8 mouse cellular contexts compared by ENCODE assay signal in genomic region chr19:57211444-57212111, GRCm38 (mm10).
DNase-seq lines count a peak whose midpoint lies in the region; ATAC-seq lines count a peak whose summit lies in the region.

No protein-coding gene starts in this region.

- WGBS in hindbrain, embryonic 10.5 days: 80% methylated on average over 15 of the region's 15 CpGs
- WGBS in hindbrain, embryonic 12.5 days: 80% methylated on average over 15 of the region's 15 CpGs

- intact Hi-C loops in heart, postnatal 10 days (cut with DNase I): no loop called here

- no peak overlapping the region for H3K4me3 ChIP-seq in hindbrain, embryonic 10.5 days
- no peak overlapping the region for H3K4me3 ChIP-seq in hindbrain, embryonic 12.5 days

- H3K4me2 ChIP-seq in hindbrain, embryonic 12.5 days (replicated peaks): no peak overlapping the region

- no peaks in the 10 kb centered on the region for H3K36me3 ChIP-seq in hindbrain, embryonic 10.5 days
- H3K36me3 ChIP-seq in hindbrain, embryonic 12.5 days: no peaks in the 10 kb centered on the region

- 0 out of 2 replicates have a peak overlapping the region, but pooled peaks have one; percentile 40 for H3K27ac ChIP-seq in hindbrain, embryonic 10.5 days
- H3K27ac ChIP-seq in hindbrain, embryonic 12.5 days: no peak overlapping the region

- no peak overlapping the region for H3K9ac ChIP-seq in hindbrain, embryonic 12.5 days

- no peak for DNase-seq in hindbrain, embryonic 10.5 days (ENCODE audit: low spot score)
- DNase-seq in c-Kit-positive CD71-negative TER-119-negative erythroid progenitor cells, embryonic 14.5 days (ENCODE audit: low read depth): peak; percentile 28
- DNase-seq in heart, postnatal 10 days: peak; percentile 60 to 64
- DNase-seq in layer of hippocampus, postnatal 25 days (ENCODE audit: extremely low spot score in 1 of 2, low spot score in 1 of 2): peak; percentile 23 to 26
- DNase-seq in right cerebral cortex, adult 2 months (ENCODE audit: low spot score in 2 of 2): peak; percentile 51 to 62
- DNase-seq in MN1 (ENCODE audit: low spot score): no peak
- no peak for DNase-seq in retina, postnatal 1 day

- H3K4me1 ChIP-seq in hindbrain, embryonic 10.5 days (replicated peaks): 0 out of 2 replicates have a peak, but pooled peaks cover 7% of the 10 kb centered on the region
- H3K4me1 ChIP-seq in hindbrain, embryonic 12.5 days: no peaks in the 10 kb centered on the region; the same call in 1 of the 2 replicates

- ATAC-seq in hindbrain, embryonic 12.5 days (ENCODE audit: low FRiP score): no peak

- H3K27me3 ChIP-seq in hindbrain, embryonic 10.5 days (ENCODE audit: insufficient read depth, poor library complexity, severe bottlenecking): no peaks in the 10 kb centered on the region
- H3K27me3 ChIP-seq in hindbrain, embryonic 12.5 days: no peaks in the 10 kb centered on the region

- H3K9me3 ChIP-seq in hindbrain, embryonic 10.5 days: no peaks in the 10 kb centered on the region
- no peaks in the 10 kb centered on the region for H3K9me3 ChIP-seq in hindbrain, embryonic 12.5 days (replicated peaks)

Comparison
In these comparisons a context has a peak if more than half of its experiments do, and no peak if none do; other contexts are left out.
1. DNase-seq: peak in c-Kit-positive CD71-negative TER-119-negative erythroid progenitor cells, embryonic 14.5 days (single experiment), heart, postnatal 10 days (2 of 2), layer of hippocampus, postnatal 25 days (2 of 2) and right cerebral cortex, adult 2 months (2 of 2); none in hindbrain, embryonic 10.5 days (single experiment), MN1 (single experiment) and retina, postnatal 1 day (single experiment).